Mouse (Mus musculus) gastrocnemius, postnatal 4 days (tissue): Measurements from ENCODE around the gene Ffar1. TPM values are rescaled to one million over a fixed set of nuclear protein-coding genes. Genes with fewer than 3 reads are reported as not detected.
A peak's percentile ranks its signal among the peaks of the same experiment; 100 is the strongest.

ENCODE experiments used
- DNase-seq, 2 experiments: peaks; one replicate each; pipeline ENCODE4 v3.0.0; 2021 to 2022; ENCODE audit warnings: low spot score in 2 of 2, mixed read lengths in 2 of 2
- long read RNA-seq, 2 experiments: library from polyadenylated mRNA; stranded (forward); transcript quantifications; one replicate each; pipeline ENCODE4 v2.0.0; 2021
- total RNA-seq, 2 experiments: library from RNA; stranded (reverse); gene quantifications; 2 replicates each; pipeline ENCODE4 v1.2.3; 2021

The Ffar1 gene
- total RNA-seq, result not detected
- long read RNA-seq, experiment 1, result 0 reads
- long read RNA-seq, experiment 2, result 0 reads

GRCm38 (mm10) chr7:30861464-30861863 is at the start of gene Ffar1:
Ffar1 (minus strand) TSS chr7:30861564.
- DNase-seq, result no peak

- no peak for DNase-seq
Observed at GRCm38 (mm10) chr7:30909773-30910172, 48.4 kb upstream of the Ffar1 start.

DNA sequence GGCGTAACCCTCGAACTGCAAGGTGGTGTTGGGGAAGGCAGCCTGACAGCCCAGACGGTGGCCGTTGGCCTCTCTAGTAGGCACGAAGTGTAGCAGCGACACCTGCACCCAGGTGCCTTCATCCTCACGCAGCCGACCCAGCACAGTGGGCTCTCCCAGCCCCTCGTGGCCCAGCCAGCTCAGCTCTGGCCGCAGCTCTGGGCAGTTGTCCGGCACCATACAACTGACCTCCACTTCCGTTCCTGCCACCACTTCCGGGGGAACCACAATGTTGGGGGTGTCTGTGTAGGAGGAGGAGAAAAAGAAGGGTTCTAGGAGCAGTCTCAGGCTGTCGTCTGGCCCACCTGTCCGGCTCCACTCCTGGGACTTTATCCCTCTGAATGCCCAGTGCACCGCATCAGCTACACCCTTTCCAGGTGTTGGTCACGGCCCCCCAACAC is 47.6 kb upstream of the Ffar1 start:
- no peak for DNase-seq

DNA sequence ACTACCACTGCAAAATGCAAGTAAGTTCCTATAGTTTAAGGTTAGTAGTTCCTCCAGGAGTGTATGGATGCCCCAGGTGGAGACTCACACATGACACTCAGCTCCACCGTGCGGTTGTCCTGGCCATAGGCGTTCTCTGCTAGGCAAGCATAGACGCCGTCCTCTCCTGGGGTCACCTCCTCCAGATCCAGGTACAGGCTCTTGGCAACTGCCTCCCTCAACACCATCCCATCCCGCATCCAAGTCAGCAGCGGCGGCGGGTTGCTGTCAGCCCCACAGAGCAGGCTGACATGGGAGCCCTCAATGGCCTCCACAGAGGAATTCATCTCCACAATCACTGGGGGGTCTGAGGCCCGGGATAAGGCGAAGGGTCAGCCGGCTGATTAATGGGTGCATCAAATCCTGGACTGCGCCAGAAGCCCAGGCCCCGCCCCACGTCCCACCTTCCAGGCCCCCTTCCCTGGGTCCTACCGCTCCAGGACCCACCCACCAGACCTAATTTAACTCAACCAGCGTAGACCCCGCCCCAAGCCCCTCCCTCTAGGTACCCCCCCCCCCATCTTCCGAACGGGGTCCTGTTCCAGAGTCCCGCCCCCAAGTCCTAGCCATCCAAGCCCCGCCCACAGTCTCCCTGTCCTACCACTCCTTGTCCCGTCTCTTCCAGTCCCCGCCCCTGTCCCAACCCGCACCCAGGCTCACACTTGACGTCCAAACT is 47.1 kb upstream of the Ffar1 start:
- no peak for DNase-seq

DNA sequence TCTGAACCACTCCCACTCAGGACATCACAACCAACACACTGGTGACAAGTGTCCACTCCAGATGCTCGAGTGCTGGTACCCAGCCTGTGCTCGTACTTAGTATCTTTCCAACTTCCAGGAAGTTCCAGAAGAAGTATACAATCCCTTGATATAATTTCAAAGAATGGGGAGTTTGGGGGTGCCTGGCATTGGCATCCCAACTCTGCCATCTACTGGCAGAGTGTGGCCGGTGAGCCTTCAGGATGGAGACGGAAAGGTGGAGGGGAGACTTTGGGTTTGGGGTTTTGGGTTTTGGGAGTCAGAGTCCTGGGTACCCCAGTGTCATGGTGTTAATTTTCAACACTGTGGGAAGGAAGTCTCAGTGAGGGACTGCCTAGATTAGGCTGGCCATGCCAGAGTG is 42.7 kb upstream of the Ffar1 start:
- no peak for DNase-seq

DNA sequence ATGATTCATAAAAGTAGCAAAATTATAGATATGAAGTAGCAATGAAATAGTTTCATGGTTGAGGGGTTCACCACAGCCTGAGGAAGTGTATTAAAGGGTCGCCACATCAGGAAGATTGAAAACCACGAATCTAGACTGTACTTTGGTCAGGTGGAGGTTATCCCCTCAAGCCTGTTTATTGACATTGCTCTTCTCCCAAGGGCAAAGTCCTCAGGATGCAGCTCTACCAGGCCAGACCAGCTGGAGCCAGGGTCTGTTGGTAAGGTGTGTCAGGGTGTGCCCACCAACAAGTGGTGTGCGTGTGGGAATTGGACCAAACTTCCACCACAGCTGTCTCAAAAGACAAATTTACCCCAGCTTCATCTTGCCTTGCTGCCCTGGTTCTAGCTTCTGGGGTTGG is 33.9 kb upstream of the Ffar1 start:
- no peak for DNase-seq

DNA sequence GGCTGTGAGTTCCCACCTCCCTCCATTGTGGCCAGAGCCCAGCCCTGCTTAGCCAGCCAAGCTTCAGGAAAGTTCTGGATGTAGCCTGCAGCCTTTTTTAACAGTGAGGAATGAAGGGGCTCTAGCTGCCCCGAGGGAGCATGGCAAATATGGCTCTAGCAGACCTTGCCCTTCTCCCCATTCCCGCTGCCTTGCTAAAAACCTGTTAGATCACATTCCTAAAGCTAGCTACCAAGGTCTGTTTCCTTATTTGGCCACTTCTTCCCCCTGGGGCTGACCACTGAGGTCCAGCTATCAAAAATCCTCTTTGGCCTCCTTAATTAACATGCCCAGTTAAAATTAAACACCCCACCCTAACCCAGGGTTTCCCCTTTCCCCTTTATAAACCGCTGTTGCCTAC is 31.2 kb upstream of the Ffar1 start:
- DNase-seq, result no peak

GRCm38 (mm10) chr7:30891746-30892145 is 30.4 kb upstream of the Ffar1 start:
- DNase-seq, result no peak

- DNase-seq, result no peak
Observed at GRCm38 (mm10) chr7:30890681-30891080, 29.3 kb upstream of the Ffar1 start.

GRCm38 (mm10) chr7:30888786-30889185 is 27.4 kb upstream of the Ffar1 start:
- DNase-seq, result no peak

DNA sequence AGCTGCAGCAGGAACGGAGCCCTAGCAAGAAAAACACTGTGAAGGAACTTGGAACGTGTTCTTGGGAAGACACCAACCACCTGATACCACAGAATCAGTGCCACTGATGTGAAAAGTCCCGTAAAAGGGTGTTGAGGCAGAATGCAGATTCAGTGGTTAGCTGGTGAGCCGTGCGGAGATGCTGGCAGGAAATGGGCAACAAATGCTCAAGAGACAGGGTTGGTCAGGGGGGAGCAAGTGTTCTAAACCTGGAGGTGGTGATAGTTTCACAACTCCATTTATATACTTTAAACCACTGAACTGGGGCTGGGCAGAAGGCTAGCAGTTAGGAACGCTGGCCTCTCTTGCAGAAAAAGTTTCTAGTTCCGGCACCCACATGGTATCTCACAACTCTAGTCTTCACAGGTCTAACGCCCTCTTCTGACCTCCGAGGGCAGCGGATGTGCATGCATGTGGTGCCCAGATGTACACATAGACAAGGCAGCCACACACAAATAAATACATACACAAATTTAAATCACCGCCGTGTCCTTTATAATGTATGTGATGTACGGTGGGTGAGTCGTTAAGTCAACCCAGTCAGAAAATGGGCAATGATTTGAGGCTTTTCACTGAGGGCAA is 26.3 kb upstream of the Ffar1 start:
- DNase-seq, result no peak

- no peak for DNase-seq
Observed at GRCm38 (mm10) chr7:30886852-30887251, 25.5 kb upstream of the Ffar1 start.

GRCm38 (mm10) chr7:30884047-30884446 is 22.7 kb upstream of the Ffar1 start:
- DNase-seq, result no peak

DNA sequence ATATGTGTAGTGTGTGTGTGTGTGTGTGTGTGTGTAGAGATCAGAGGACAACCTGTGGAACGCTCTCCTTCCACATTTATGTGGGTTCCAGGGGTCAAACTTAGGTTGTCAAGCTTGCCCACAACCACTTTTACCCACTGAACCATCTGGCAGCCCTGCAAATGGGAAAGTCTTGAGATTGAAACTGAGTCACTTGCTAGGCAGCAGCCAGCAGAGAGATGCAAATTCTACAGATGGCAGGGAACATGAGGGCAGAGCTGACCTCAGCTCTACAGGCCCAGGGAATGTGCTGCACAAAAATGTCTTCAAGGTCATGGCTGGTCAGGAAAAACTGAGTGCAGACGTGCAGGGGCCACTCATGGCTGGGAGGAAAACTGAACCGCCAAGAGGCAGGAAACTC is 20.0 kb upstream of the Ffar1 start:
- DNase-seq, result no peak

GRCm38 (mm10) chr7:30880176-30880575 is 18.8 kb upstream of the Ffar1 start, which contains the start of gene Cd22:
Cd22 (minus strand) TSS chr7:30880342.
- no peak for DNase-seq

DNA sequence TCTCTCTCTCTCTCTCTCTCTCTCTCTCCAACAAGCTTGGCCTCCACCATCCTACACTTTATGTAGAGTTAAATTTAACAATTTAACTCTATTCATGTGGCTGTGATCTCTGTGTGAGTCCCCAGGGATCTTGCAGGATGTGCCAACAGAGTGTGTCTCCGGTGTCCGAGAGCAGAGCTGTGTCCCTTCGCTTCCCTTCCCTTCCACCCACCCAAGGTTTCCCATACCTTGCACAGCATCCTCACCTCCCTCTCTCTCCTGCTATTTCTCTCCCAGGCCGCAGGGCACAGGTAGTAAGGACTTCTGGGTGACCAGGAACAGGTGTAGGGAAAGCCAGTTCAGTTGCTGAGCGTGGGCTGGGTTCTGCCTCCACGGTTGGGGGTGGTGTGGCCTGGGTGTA is 17.6 kb upstream of the Ffar1 start:
- DNase-seq, result no peak

DNA sequence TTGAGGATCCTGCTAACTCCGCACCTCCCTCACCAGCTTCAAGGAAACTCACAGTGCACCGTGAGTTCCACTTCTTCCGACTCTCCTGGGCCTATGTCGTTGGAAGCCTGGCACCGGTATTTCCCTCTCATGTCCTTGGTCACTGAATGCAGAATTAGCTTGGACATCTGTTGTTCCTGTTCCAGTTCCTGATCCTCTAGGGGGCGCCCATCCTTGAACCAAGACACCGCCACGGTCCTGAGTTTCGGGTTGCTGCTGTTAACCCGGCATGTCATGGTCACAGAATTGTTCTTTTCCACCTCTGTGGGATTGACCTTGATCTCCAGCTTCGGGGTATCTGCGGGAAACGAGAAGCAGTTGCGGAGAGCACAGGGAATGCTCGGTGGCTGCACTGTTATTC is 11.7 kb upstream of the Ffar1 start:
- peak; percentile 53 to 73 for DNase-seq

DNA sequence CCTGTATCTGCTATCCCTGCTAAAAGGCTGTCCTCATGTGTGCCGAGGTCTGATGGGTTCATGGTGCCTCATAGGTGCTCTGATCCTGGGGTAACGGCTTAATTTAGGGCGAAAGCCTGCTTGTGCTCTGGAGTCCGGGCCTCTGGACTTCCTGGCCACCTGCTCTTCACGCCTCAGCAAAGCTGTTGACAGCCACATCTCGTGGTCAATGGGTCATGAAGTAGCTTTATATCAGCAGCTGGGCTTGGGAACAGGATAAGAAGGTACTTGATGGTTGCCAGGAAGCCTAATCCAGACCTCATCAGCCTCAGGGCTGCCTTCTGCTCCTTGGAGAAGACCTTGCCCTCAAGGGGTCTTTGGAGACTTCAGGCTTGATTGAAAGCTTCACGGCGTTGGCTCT is 2.0 kb upstream of the Ffar1 start:
- DNase-seq, result no peak

DNA sequence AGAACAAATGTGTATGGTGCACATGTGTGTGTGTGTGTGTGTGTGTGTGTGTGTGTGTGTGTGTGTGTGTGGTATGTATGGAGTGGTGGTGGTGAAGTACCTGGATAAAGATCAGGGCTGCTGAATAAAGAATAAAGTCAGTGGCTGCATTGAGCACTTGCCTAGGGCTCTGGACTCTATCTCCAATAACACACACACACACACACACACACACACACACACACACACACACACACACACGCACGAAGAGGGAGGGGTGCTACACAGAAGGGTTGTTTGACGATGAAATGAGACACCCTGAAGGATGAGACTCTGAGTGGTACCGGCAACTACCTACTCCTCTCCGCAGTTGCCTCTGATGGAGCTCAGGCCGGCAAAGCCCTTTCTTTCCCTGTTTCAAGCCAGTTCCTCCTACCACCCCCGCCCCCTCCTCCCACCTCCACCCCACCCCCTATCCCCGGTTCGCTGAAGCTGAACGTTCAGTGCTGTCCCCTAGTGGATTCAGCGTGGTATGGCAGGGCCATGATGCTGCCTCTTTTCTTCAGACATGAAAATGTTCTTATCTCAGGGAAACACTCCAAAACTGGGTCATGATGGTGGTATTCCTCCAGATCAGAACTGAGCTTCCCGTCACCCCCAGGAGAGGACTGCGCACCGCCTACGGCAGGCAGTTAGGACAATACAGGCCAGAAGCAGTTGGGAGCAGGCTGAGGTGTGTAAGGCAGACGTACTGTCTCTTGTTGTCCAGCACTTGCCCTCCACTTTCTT is 1.5 kb downstream of the Ffar1 start:
- no peak for DNase-seq

GRCm38 (mm10) chr7:30859290-30859634 is 2.1 kb downstream of the Ffar1 start:
- peak in 1 of 2 experiments; percentile 62 for DNase-seq

DNA sequence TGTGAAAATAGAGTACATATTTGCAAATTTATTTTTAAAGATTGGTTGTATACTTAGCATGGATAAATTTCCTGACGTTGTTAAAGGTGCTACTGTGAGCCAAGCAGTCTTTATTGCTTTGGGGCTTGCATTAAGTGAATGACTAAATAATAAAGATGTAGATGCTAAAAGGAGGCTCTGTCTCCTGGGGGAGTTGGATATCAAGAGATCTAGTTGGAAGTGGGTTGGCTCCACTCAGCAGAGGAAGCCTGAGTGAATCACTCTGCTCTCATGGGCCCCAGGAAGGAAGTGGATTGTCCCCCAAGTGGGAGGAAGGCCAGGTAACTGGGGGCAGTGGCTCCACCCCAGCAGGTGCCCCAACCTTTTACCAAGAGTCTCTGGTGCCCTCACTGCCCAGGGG is 3.6 kb downstream of the Ffar1 start:
- no peak for DNase-seq

DNA sequence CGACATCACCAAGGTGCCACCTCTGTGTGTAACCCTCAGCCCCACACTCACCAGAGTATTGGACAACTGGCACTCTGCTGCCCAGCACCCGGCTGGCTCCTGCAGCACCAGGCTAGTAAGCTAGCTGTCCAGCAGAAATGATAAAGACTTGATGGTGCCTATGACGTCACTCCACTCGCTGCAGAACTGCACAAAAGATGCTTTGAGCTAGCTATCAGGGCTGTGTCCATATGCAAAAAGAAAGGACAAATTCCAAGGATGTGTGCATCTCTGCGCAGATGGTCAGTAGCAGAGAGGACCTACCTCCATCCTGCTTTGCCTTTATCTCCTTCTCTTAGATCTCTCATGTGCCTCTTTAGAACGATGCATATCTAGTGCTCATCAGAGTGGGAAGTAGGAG is 5.3 kb downstream of the Ffar1 start, which contains the start of gene Ffar3:
Ffar3 (minus strand) TSS at position 101 of the 400 bp plus-strand sequence.
- no peak for DNase-seq
